In the genomic region with DNA sequence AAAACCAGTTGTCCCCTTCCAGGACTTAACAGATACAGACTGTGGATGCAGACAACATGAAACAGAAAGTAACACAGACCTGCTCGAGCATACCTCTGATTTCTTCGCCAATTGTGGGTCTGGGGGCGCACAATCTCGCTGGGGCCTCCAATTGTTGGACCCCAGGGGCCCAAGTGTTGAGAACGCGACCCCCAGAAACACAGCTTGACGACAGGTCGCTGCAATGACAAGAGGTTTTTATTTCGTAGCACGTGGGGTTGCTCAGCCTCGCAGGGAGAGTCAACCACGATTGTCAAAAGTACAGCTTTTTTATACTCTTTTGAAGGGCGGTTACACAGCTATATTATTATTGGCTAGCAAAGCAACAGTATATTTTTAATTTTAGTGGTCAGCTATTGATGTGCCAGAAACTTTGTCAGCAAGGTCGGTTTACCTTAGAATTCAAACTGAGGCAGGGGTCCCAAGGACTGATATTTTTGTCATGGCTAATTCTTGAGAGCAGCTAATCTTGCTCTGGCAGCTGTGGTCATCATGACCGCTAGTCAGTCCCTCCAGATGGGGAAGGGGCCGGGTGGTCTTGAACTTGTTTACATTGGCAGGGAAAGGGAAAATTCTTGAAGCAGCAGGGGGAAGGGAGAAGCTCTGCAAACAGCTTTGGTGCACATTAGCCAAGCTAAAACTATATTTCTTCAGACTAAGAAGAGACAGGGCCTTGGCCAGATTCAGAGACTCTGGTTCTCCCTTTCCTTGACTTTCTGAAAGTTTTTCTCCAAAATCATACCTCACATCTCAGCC, we compare ENCODE assay signal across 1 mouse cellular context.
TF ChIP-seq lines count a peak whose summit lies in the region.

No protein-coding gene starts in this region.

TF ChIP-seq in myocyte, 11 proteins besides CTCF, POLR2A, EP300 and RAD21:
- no peak for TF ChIP-seq MYOG (IDR thresholded peaks at IDR 0.05; ENCODE audit: control insufficient read depth in 1 of 3, insufficient read depth in 1 of 3, insufficient read length in 2 of 3, low read depth in 2 of 3)
- no peak for TF ChIP-seq E2F4 (IDR thresholded peaks at IDR 0.05; ENCODE audit: insufficient read depth)
- no peak for TF ChIP-seq CEBPB (IDR thresholded peaks at IDR 0.05; ENCODE audit: insufficient read depth, poor library complexity, severe bottlenecking)
- TF ChIP-seq MAX (IDR thresholded peaks at IDR 0.05; ENCODE audit: low read depth) = no peak
- TF ChIP-seq REST (IDR thresholded peaks at IDR 0.05; ENCODE audit: insufficient read depth, insufficient read length) = no peak
- no peak for TF ChIP-seq USF1 (IDR thresholded peaks at IDR 0.05; ENCODE audit: low read depth)
- no peak for TF ChIP-seq MYOD1 (IDR thresholded peaks at IDR 0.05; ENCODE audit: control insufficient read depth in 1 of 3, insufficient read length in 2 of 3, low read depth in 2 of 3)
- TF ChIP-seq SRF (IDR thresholded peaks at IDR 0.05; ENCODE audit: control insufficient read depth, insufficient read length, low read depth) = no peak
- TF ChIP-seq POLR2AphosphoS2 (IDR thresholded peaks at IDR 0.05; ENCODE audit: insufficient read length, low read depth) = no peak
- no peak for TF ChIP-seq TCF3 (IDR thresholded peaks at IDR 0.05; ENCODE audit: insufficient read length, low read depth)
- no peak for TF ChIP-seq TCF12 (IDR thresholded peaks at IDR 0.05; ENCODE audit: insufficient read depth, poor library complexity, severe bottlenecking)
